Mouse (Mus musculus) heart, adult 11 months (tissue): ENCODE results near the gene Neu1.
"Not testable (repeated sequence)": the region's sequence is repeated elsewhere in the genome, so short reads cannot be mapped to it uniquely, and the experiment has no call there.

Source experiments
- DNase-seq: peaks from one replicate; pipeline ENCODE4 v3.0.0; 2022

Neu1 gene

GRCm38 (mm10) chr17:34931061-34931734 is at the start of gene Neu1:
TSS of gene Neu1 (plus strand) at chr17:34931253.
- peak; percentile 100 for DNase-seq

- no peak for DNase-seq
Measured at GRCm38 (mm10) chr17:34881683-34882310, 49.3 kb upstream of the Neu1 start, which contains the start of gene Gm20547. TSS of gene Gm20547 (minus strand) at chr17:34882042.

- DNase-seq: no peak
Measured at GRCm38 (mm10) chr17:34883332-34883731, 47.7 kb upstream of the Neu1 start.

GRCm38 (mm10) chr17:34884704-34885103 is 46.3 kb upstream of the Neu1 start:
- DNase-seq: no peak

GRCm38 (mm10) chr17:34885615-34886014 is 45.4 kb upstream of the Neu1 start:
- DNase-seq: no peak

- no peak for DNase-seq
Measured at GRCm38 (mm10) chr17:34887942-34888341, 43.1 kb upstream of the Neu1 start.

GRCm38 (mm10) chr17:34890074-34890743 is 40.8 kb upstream of the Neu1 start:
- no peak for DNase-seq

GRCm38 (mm10) chr17:34891377-34891776 is 39.7 kb upstream of the Neu1 start:
- no peak for DNase-seq

- no peak for DNase-seq
Measured at GRCm38 (mm10) chr17:34893072-34893824, 37.8 kb upstream of the Neu1 start.

GRCm38 (mm10) chr17:34894074-34894597 is 36.9 kb upstream of the Neu1 start:
- peak; percentile 100 for DNase-seq

- DNase-seq: peak; percentile 98
Measured at GRCm38 (mm10) chr17:34894801-34895530, 36.1 kb upstream of the Neu1 start.

- peak; percentile 95 for DNase-seq
Measured at GRCm38 (mm10) chr17:34895724-34896123, 35.3 kb upstream of the Neu1 start.

- DNase-seq: peak; percentile 93
Measured at GRCm38 (mm10) chr17:34896366-34896765, 34.7 kb upstream of the Neu1 start.

- peak; percentile 94 for DNase-seq
Measured at GRCm38 (mm10) chr17:34897373-34898159, 33.5 kb upstream of the Neu1 start.

- peak; percentile 99 for DNase-seq
Measured at GRCm38 (mm10) chr17:34898160-34898586, 32.9 kb upstream of the Neu1 start, which contains the start of the genes C2 and Ehmt2. TSS of gene C2 (minus strand) at chr17:34898265. TSS of gene Ehmt2 (plus strand) at chr17:34898469.

GRCm38 (mm10) chr17:34898706-34899052 is 32.4 kb upstream of the Neu1 start:
- DNase-seq: no peak

- peak; percentile 97 for DNase-seq
Measured at GRCm38 (mm10) chr17:34899053-34899889, 31.8 kb upstream of the Neu1 start.

- peak; percentile 97 for DNase-seq
Measured at GRCm38 (mm10) chr17:34899890-34900243, 31.2 kb upstream of the Neu1 start.

- not testable (repeated sequence) for DNase-seq
Measured at GRCm38 (mm10) chr17:34900826-34901225, 30.2 kb upstream of the Neu1 start.

- DNase-seq: not testable (repeated sequence)
Measured at GRCm38 (mm10) chr17:34901948-34902347, 29.1 kb upstream of the Neu1 start.
